Mouse (Mus musculus) bone marrow macrophage, adult 2 months (primary cell): Measurements from ENCODE around the gene Ttk.

Experiments
- CTCF ChIP-seq: IDR thresholded peaks from 2 replicates; pipeline ENCODE4 v1.5.1; 2012; ENCODE audit warnings: low read depth, mild to moderate bottlenecking, low read length, moderate library complexity
- POLR2A ChIP-seq: IDR thresholded peaks from 2 replicates; pipeline ENCODE4 v1.6.1; 2012; ENCODE audit warnings: mild to moderate bottlenecking, low read depth, low read length, borderline replicate concordance

DNA sequence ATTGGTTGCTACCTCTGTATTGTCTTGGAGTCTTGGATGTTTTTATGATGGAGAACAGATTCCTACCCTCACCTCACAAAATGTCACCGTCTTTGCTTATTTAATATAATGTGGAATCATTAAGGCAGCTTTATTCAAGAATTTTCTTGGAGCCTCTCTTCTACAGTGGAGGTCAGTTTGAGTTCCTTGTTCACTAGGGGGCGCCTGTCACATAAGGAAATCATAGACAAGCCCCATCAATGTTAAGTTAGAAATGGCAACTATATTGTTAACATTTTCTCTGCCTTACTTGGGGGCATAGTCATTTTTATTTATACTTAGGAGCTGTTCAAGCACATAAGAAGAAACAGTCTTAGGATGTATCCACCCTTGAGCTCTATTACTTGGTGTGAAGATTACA, 26.9 kb upstream of the Ttk start:
- TF ChIP-seq POLR2A (no peak), CTCF (no peak)
